Mouse (Mus musculus): ENCODE measurements at regions not wholly inside any gene's neighbourhood (a gene's known extent, or its start where the extent isn't known, plus 50 kb on each side); places are given as distances from the start of the nearest gene placed in this dataset.

GRCm38 (mm10) chr1:151130845-151131626 is 51.3 kb upstream of the Gm47985 start:
- 78% methylated on average over 5 of the region's 5 CpGs for WGBS
- Histone ChIP-seq H3K9me3 (ENCODE audit: control insufficient read depth, low read length) (no peaks in the 10 kb centered on the region), H3K9ac (ENCODE audit: low read depth, low read length) (no peak overlapping the region), H3K4me2 (ENCODE audit: low read depth, low read length) (no peak overlapping the region), H3K4me1 (ENCODE audit: control insufficient read depth, insufficient read depth, low read length) (no peaks in the 10 kb centered on the region), H3K27ac (replicated peaks; ENCODE audit: low read depth, low read length) (no peak overlapping the region), H3K4me3 (ENCODE audit: low read depth, low read length) (no peak overlapping the region), H3K27me3 (replicated peaks; ENCODE audit: control insufficient read depth, insufficient read depth, low read length) (no peaks in the 10 kb centered on the region), H3K36me3 (ENCODE audit: control insufficient read depth, insufficient read depth, low read length) (no peaks in the 10 kb centered on the region)
- ATAC-seq (ENCODE audit: low read depth) (no peak), DNase-seq (ENCODE audit: low spot score) (no peak)

- H3K27ac ChIP-seq (replicated peaks; ENCODE audit: low read depth, low read length): no peak overlapping the region
- H3K4me3 ChIP-seq (ENCODE audit: low read depth, low read length): no peak overlapping the region
- H3K36me3 ChIP-seq (ENCODE audit: control insufficient read depth, insufficient read depth, low read length): no peaks in the 10 kb centered on the region
- H3K9me3 ChIP-seq (ENCODE audit: control insufficient read depth, low read length): no peaks in the 10 kb centered on the region
- 79% methylated on average over 4 of the region's 4 CpGs for WGBS
- no peak for ATAC-seq (ENCODE audit: low read depth)
- H3K4me2 ChIP-seq (ENCODE audit: low read depth, low read length): no peak overlapping the region
- DNase-seq (ENCODE audit: low spot score): no peak
- no peaks in the 10 kb centered on the region for H3K4me1 ChIP-seq (ENCODE audit: control insufficient read depth, insufficient read depth, low read length)
- no peaks in the 10 kb centered on the region for H3K27me3 ChIP-seq (replicated peaks; ENCODE audit: control insufficient read depth, insufficient read depth, low read length)
- no peak overlapping the region for H3K9ac ChIP-seq (ENCODE audit: low read depth, low read length)
Observed at GRCm38 (mm10) chr1:151131627-151132284, 50.6 kb upstream of the Gm47985 start.

Data from embryonic facial prominence, embryonic 14.5 days (tissue).